Mouse (Mus musculus) hindbrain, embryonic 12.5 days (tissue): ENCODE measurements around the gene Rrp1. TPM values are rescaled to one million over a fixed set of nuclear protein-coding genes. Genes with fewer than 3 reads are reported as not detected.
"Not testable (repeated sequence)": the region's sequence is repeated elsewhere in the genome, so short reads cannot be mapped to it uniquely, and the experiment has no call there.

ENCODE experiments used
- ATAC-seq: fragments of 200-750 bp; cut with Nextera tagmentation; 2 replicates; pipeline ENCODE4 v1.8.0; 2017; ENCODE audit warnings: moderate TSS enrichment; ENCODE audit not compliant: low FRiP score
- H3K27ac ChIP-seq: fragments of 300-500 bp; sonication (generic); 2 replicates; pipeline ENCODE4 v1.5.1; 2016; ENCODE audit warnings: mild to moderate bottlenecking
- H3K27me3 ChIP-seq: fragments of 300-500 bp; sonication (generic); 2 replicates; pipeline ENCODE4 v1.6.1; 2016; ENCODE audit warnings: mild to moderate bottlenecking
- H3K36me3 ChIP-seq: fragments of 300-500 bp; sonication (generic); 2 replicates; pipeline ENCODE4 v1.6.1; 2016; ENCODE audit warnings: mild to moderate bottlenecking
- H3K4me1 ChIP-seq: fragments of 300-500 bp; sonication (generic); 2 replicates; pipeline ENCODE4 v1.6.1; 2016
- H3K4me2 ChIP-seq: fragments of 300-500 bp; sonication (generic); replicated peaks from 2 replicates; pipeline ENCODE4 v1.6.1; 2016; ENCODE audit warnings: mild to moderate bottlenecking
- H3K4me3 ChIP-seq: fragments of 300-500 bp; sonication (generic); 2 replicates; pipeline ENCODE4 v1.5.1; 2016; ENCODE audit warnings: mild to moderate bottlenecking
- H3K9ac ChIP-seq: fragments of 300-500 bp; sonication (generic); 2 replicates; pipeline ENCODE4 v1.6.1; 2016; ENCODE audit warnings: mild to moderate bottlenecking, moderate library complexity
- H3K9me3 ChIP-seq: fragments of 300-500 bp; sonication (generic); replicated peaks from 2 replicates; pipeline ENCODE4 v1.6.1; 2016; ENCODE audit warnings: mild to moderate bottlenecking
- whole genome bisulfite sequencing: fragments of 180-500 bp; shearing (Covaris S2); methylation state at CpG from one replicate; pipeline ENCODE4 v1.1.7; 2016; 5-methylcytosine and 5-hydroxymethylcytosine counted together
- polyA plus RNA-seq: library from polyadenylated mRNA; unstranded; fragments of >200 nt; fragmentation: Nextera tagmentation; extraction: Ambion mirVana; gene quantifications from 2 replicates; pipeline ENCODE4 v1.2.1, GENCODE M21; 2016

The Rrp1 gene
- polyA plus RNA-seq, 1 experiment from 2014 or later: 339 TPM

DNA sequence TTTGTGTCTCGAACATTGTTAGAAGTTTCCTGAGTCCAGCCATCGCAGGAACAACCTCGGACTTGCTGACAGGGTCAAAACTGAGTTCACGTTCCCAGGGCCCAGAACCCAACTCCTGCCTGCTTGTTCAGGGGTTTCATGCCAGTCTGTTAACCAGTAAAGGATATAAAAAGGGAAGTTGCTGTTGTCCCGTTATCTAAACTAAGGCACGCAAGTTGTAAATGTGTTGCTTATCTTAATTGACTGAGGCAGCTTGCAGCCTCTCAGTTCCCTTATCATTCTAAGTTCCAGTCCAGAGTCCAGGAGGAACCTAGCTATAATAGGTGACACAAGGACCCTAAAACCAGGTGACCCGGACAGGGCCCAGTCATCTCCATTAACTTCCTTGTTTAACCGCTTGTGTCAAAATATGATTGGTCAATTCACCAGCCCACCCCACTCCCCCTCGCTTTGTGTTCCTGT lies 46.0 kb downstream of the Rrp1 start:
- H3K4me1 ChIP-seq: no peaks in the 10 kb centered on the region
- H3K27ac ChIP-seq: no peak overlapping the region
- no peaks in the 10 kb centered on the region for H3K27me3 ChIP-seq
- no peaks in the 10 kb centered on the region for H3K36me3 ChIP-seq
- H3K4me3 ChIP-seq: no peak overlapping the region
- H3K9ac ChIP-seq: no peak overlapping the region
- no peak for ATAC-seq
- WGBS: 74% methylated on average over 9 of the region's 9 CpGs
- no peaks in the 10 kb centered on the region for H3K9me3 ChIP-seq
- H3K4me2 ChIP-seq: no peak overlapping the region

DNA sequence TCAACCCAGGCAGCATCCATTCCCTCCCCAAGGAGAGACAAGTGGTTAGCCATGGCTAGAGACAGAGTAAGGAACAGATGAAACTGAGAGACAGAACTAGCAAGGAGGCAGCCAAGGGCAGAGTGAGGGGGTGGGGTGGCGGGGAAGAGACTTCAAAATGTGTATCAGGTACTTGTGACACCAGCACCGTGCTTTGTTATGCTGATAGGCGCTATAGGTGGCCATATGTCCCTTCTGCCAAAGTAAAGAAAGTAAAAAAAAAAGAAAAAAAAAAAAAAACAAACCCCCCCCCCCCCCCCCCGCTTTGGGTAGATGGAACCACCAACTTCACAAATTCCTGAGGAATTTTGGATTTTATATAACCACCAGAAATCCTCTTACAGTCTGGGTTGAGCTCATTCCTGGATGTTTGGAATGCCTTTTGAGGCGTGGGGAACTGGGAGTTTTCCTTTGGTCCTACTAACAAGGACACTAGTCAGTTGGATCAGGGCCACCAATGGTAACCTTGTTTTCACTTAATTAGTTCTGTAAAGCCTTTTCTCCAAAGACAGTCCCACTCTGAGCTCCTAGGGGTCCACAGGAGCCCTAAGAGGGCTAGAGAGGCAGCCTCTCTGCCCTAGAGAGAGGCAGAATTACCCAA lies 46.5 kb downstream of the Rrp1 start:
- ATAC-seq: no peak
- Histone ChIP-seq H3K27me3 (no peaks in the 10 kb centered on the region), H3K27ac (no peak overlapping the region), H3K9ac (no peak overlapping the region), H3K4me2 (no peak overlapping the region), H3K36me3 (no peaks in the 10 kb centered on the region), H3K9me3 (no peaks in the 10 kb centered on the region), H3K4me1 (no peaks in the 10 kb centered on the region), H3K4me3 (no peak overlapping the region)
- 49% methylated on average over 5 of the region's 5 CpGs for WGBS

DNA sequence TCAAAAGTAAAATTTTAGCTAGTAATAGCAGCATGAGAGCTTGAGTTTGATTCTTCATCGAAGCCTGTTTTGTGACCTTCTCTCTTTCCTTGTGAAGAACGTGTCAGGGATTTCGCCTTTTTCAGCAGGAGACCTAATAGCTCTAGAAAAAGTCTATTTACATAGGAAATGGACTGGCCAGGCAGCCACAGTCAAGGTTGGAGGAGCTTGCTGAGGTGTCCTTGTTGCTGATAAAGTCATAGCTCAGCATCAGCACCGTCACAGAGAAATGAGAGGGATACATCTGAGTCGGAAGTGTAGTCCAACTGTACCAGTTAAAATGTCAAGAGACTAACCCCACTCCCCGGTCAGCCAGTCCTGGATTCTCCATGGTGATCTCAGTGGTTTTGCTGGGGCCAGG lies 47.3 kb downstream of the Rrp1 start:
- no peaks in the 10 kb centered on the region for H3K36me3 ChIP-seq
- H3K9me3 ChIP-seq: no peaks in the 10 kb centered on the region
- H3K4me1 ChIP-seq: no peaks in the 10 kb centered on the region
- H3K27ac ChIP-seq: no peak overlapping the region
- no peaks in the 10 kb centered on the region for H3K27me3 ChIP-seq
- ATAC-seq: no peak
- no peak overlapping the region for H3K9ac ChIP-seq
- 82% methylated on average over 6 of the region's 6 CpGs for WGBS
- no peak overlapping the region for H3K4me3 ChIP-seq
- H3K4me2 ChIP-seq: no peak overlapping the region

DNA sequence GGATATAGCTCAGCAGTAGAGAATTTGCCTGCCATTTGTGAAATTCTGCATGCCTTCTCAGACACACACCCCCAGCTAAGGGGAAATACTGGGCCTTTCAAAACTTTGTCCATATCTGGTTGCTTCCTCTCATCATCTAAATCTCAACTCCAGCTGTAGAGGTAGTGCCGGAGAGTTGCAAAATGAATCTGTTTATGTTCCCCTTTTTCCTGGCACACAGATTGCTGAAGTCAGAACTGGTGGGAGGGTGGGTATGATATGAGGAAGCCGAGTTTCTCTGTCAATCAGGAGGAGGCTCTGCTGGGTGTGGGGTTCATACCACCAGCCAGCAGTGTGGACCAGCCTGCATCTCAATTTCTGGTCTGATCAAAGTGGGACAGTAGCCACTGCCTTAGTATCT lies 48.7 kb downstream of the Rrp1 start:
- H3K36me3 ChIP-seq: no peaks in the 10 kb centered on the region
- no peak overlapping the region for H3K4me3 ChIP-seq
- H3K4me2 ChIP-seq: no peak overlapping the region
- 83% methylated on average over 2 of the region's 2 CpGs for WGBS
- no peaks in the 10 kb centered on the region for H3K4me1 ChIP-seq
- ATAC-seq: no peak
- H3K27me3 ChIP-seq: no peaks in the 10 kb centered on the region
- H3K9me3 ChIP-seq: no peaks in the 10 kb centered on the region
- no peak overlapping the region for H3K27ac ChIP-seq
- H3K9ac ChIP-seq: no peak overlapping the region

DNA sequence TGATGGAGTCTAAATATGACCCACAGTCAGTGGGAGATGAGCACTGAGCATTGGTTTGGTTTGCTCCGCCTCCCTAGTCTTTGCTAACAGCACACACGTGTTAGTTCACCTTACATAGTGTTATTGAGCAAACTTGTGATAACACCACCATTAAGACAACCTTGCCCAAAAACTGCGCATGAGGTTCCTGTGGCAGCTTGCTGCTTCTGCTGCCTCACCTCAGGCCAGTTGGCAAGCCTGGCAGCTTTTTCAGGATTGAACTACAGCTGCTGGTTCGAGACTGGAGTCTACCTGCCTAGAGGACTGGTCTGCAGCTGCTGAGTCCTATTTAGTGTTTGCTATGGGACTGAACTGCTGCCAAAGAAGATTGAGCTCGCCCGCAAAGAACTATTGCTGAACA lies 49.5 kb downstream of the Rrp1 start:
- no peak for ATAC-seq
- H3K36me3 ChIP-seq: no peaks in the 10 kb centered on the region
- H3K4me1 ChIP-seq: no peaks in the 10 kb centered on the region
- no peak overlapping the region for H3K9ac ChIP-seq
- no peak overlapping the region for H3K4me3 ChIP-seq
- no peaks in the 10 kb centered on the region for H3K27me3 ChIP-seq
- no peaks in the 10 kb centered on the region for H3K9me3 ChIP-seq
- WGBS: 89% methylated on average over 6 of the region's 6 CpGs
- H3K27ac ChIP-seq: no peak overlapping the region
- no peak overlapping the region for H3K4me2 ChIP-seq

DNA sequence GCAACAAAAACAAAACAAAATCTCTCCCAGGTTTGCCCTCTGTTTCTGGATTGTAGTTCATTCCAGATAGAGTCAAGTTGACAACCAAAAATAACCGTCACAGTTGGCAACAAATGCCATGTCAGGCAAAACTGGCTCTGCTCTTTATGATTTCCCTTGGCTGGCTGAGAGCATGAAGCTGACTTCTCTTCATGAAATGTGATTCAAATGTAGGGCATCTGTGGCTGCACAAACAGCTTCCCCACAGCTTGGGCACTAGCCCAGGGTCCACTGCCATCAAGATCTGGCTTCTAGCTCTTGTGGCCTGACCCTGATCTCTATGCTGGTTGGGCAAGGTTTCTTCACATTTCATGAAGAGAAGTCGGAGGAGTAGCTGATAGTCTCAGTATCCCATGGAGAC lies 50.9 kb downstream of the Rrp1 start:
- H3K9me3 ChIP-seq: no peaks in the 10 kb centered on the region
- H3K4me3 ChIP-seq: no peak overlapping the region
- no peak for ATAC-seq
- WGBS: 75% methylated on average over 2 of the region's 2 CpGs
- H3K9ac ChIP-seq: no peak overlapping the region
- H3K4me1 ChIP-seq: no peaks in the 10 kb centered on the region
- H3K27me3 ChIP-seq: no peaks in the 10 kb centered on the region
- no peak overlapping the region for H3K27ac ChIP-seq
- H3K36me3 ChIP-seq: no peaks in the 10 kb centered on the region
- no peak overlapping the region for H3K4me2 ChIP-seq

DNA sequence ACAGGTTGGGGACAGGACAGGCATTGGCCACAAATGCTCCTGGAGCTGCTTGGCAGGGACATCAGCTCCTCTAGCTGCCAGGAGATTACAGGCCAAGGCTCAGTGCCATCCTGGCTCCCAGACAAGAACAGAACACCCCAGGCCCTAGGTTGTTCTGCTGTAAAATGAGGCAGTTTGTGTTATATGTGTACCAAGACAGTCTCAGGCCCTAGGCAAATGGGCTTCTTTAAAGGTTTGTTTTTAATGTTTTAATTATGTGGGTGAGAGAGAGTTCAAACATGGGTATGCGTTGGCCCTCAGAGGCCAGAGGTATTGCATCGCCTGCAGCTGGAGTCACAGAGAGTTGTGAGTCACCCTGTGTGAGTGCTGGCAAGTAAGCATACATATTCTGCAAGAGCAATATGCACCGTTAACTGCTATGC lies 52.5 kb downstream of the Rrp1 start:
- WGBS: 88% methylated on average over 3 of the region's 3 CpGs
- no peak overlapping the region for H3K4me3 ChIP-seq
- no peaks in the 10 kb centered on the region for H3K27me3 ChIP-seq
- H3K36me3 ChIP-seq: no peaks in the 10 kb centered on the region
- no peak for ATAC-seq
- no peak overlapping the region for H3K27ac ChIP-seq
- H3K4me1 ChIP-seq: no peaks in the 10 kb centered on the region
- H3K9me3 ChIP-seq: no peaks in the 10 kb centered on the region
- no peak overlapping the region for H3K4me2 ChIP-seq
- no peak overlapping the region for H3K9ac ChIP-seq

DNA sequence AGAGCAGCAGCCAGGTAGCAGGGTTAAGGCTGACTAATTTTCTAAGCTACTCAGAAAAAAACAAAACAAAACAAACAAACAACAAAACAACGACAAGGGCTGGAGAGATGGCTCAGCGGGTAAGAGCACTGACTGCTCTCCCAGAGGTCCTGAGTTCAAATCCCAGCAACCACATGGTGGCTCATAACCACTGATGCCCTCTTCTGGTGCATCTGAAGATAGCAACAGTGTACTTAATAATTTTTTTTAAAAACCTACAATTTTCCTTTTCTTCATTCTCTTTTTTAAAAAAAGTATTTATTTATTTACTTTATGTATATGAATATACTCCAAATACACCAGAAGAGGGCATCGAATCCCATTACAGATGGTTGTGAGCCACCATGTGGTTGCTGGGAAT lies 53.8 kb downstream of the Rrp1 start:
- WGBS: 87% methylated on average over 3 of the region's 3 CpGs
- not testable (repeated sequence) for H3K27me3 ChIP-seq, H3K9ac ChIP-seq

DNA sequence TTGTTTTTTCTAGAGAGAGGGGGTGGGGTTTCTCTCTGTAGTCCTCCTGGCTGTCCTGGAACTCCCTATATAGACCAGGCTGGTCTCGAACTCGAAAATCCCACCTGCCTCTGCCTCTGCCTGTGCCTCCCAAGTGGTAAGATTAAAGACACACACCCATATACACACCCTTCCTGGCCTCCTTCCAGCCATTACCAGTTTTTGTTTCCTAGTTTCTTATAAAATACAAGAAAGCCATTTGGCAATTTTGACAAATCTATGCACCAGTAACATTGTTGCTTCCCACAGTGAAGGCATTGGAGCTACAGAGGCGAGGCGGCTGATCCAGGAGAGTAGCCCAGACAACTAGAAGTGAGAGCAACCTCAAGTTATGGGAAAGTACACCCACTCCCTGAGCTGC lies 54.6 kb downstream of the Rrp1 start:
- Histone ChIP-seq H3K4me2 (no peak overlapping the region), H3K4me1 (no peaks in the 10 kb centered on the region), H3K9ac (no peak overlapping the region), H3K9me3 (no peaks in the 10 kb centered on the region), H3K27me3 (no peaks in the 10 kb centered on the region), H3K27ac (no peak overlapping the region), H3K36me3 (no peaks in the 10 kb centered on the region), H3K4me3 (no peak overlapping the region)
- no peak for ATAC-seq
- 84% methylated on average over 4 of the region's 4 CpGs for WGBS

More for the DNA sequence above, 53.8 kb downstream of the Rrp1 start:
- H3K4me1 ChIP-seq, H3K4me2 ChIP-seq, H3K4me3 ChIP-seq, ATAC-seq, H3K36me3 ChIP-seq, H3K9me3 ChIP-seq, H3K27ac ChIP-seq: not testable (repeated sequence)

DNA sequence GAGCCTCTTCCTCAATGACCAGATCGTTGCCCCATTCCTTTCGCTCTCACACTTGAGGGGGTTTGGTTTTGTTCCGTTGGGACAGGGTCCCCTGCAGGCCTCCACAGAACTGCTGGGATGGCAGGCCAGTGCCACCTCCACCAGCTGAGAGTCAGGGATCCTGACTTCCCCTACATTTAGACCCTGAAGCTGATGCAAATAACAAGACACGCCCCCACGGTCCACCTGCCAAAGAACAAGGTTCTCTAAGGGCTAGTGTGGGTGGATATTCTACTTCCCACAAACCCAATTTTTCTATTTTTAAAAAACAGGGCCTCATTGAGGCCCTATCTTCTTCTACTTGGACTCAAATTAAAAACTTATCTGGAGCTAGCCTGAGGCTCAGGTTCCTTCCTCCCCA lies 55.1 kb downstream of the Rrp1 start:
- H3K4me3 ChIP-seq: no peak overlapping the region
- no peaks in the 10 kb centered on the region for H3K9me3 ChIP-seq
- WGBS: 89% methylated on average over 5 of the region's 5 CpGs
- H3K4me2 ChIP-seq: no peak overlapping the region
- no peak overlapping the region for H3K9ac ChIP-seq
- H3K27me3 ChIP-seq: no peaks in the 10 kb centered on the region
- H3K4me1 ChIP-seq: peaks cover 2% of the 10 kb centered on the region; the same call in 1 of the 2 replicates
- no peak for ATAC-seq
- H3K36me3 ChIP-seq: no peaks in the 10 kb centered on the region
- no peak overlapping the region for H3K27ac ChIP-seq

DNA sequence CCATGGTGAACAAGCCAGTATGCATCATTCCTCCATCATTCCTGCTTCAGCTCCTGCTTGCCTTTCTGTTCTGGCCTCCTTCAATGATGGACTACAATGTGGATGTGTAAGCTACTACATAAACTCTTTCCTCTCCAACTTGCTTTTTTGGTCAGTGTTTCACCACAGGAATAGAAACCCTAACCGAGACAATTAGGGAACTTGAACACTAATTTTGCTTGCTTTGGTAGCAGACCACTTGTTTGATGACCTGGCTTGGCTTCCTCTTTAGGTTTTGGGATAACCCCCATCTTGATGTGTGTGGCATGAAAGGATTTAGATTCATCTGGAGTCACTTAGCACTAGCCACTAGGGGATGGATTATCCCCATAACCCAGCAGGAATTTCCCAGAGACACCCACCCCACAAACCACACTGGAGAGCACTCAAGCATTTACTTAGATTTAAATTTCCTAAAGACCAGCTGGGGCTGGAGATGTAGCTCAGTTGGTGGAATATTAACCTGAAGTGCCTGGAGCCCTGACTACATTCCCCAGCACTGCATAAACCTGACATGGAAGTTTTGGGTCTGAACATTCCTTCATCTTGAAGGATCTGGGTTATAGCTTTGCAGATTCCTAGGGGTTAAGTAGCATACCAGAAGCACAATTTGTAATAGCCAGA lies 56.8 kb downstream of the Rrp1 start:
- ATAC-seq: no peak
- Histone ChIP-seq H3K4me2 (no peak overlapping the region), H3K9ac (no peak overlapping the region), H3K27ac (no peak overlapping the region), H3K36me3 (no peaks in the 10 kb centered on the region), H3K4me3 (no peak overlapping the region), H3K4me1 (peaks cover 10% of the 10 kb centered on the region), H3K9me3 (no peaks in the 10 kb centered on the region), H3K27me3 (no peaks in the 10 kb centered on the region)
- WGBS: 74% methylated on average over 1 of the region's 1 CpGs

DNA sequence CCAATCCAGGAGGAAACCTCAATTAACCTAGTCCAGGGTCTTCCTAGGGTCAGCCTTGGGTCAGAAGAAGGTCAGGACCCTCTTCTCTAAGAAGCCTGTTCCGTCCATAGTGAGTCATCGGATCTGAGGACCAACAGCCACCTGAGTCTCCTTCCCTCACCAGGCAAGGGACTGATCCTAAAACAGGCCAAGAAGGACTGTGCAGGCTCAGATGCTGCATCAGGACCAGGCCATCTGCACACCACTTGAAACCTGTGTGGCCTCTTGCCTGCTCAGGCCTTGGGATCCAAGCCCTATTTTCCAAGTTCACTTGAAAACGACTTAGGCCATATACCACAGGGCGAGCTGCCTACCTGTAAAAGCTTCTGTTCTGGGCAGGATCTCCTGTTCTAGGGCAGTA lies 59.6 kb downstream of the Rrp1 start:
- Histone ChIP-seq H3K9ac (no peak overlapping the region; the same call in 1 of the 2 replicates), H3K4me3 (no peak overlapping the region), H3K36me3 (no peaks in the 10 kb centered on the region), H3K4me1 (peaks cover 27% of the 10 kb centered on the region), H3K9me3 (no peaks in the 10 kb centered on the region), H3K4me2 (no peak overlapping the region), H3K27ac (no peak overlapping the region), H3K27me3 (no peaks in the 10 kb centered on the region)
- no peak for ATAC-seq
- WGBS: 61% methylated on average over 4 of the region's 4 CpGs

DNA sequence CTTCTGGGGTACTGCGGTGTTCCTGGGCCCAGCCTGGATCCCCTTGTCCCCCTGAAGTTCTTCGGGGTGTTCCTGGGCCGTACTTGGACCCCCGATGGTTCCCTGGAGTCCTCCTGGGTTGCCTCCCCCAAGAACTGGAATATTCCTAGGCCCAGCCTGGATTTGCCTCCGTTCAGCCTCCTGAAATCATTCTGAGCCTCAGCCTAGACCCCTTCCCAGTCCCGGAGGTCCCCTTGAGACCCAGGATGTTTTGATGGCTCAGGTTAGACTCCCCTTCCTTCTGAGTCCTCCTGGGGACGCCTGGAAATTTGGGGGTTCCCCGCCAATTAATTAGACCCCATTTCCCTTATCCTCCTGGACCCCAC lies 60.2 kb downstream of the Rrp1 start:
- Histone ChIP-seq H3K4me2 (peak overlapping the region; percentile 83), H3K4me1 (peaks cover 27% of the 10 kb centered on the region), H3K27me3 (no peaks in the 10 kb centered on the region), H3K4me3 (peak overlapping the region; percentile 86), H3K36me3 (no peaks in the 10 kb centered on the region), H3K9me3 (no peaks in the 10 kb centered on the region), H3K27ac (peak overlapping the region; percentile 70), H3K9ac (peak overlapping the region; percentile 98)
- ATAC-seq: peak; percentile 33; the same call in 1 of the 2 replicates
- 14% methylated on average over 8 of the region's 8 CpGs for WGBS
